Mouse (Mus musculus) layer of hippocampus, adult 8-10 months (tissue): Measurements from ENCODE around the gene Gm6525. TPM values are rescaled to one million over a fixed set of nuclear protein-coding genes. Genes with fewer than 3 reads are reported as not detected.

Source experiments
- DNase-seq, 2 experiments: peaks; one replicate each; pipeline ENCODE4 v3.0.0; 2022; ENCODE audit warnings: low spot score in 2 of 2
- total RNA-seq, 4 experiments: library from RNA; stranded (reverse); gene quantifications; 2 replicates each; pipeline ENCODE4 v1.2.4; 2022

Gene Gm6525
- total RNA-seq, 4 experiments from 2014 or later, result not detected

DNA sequence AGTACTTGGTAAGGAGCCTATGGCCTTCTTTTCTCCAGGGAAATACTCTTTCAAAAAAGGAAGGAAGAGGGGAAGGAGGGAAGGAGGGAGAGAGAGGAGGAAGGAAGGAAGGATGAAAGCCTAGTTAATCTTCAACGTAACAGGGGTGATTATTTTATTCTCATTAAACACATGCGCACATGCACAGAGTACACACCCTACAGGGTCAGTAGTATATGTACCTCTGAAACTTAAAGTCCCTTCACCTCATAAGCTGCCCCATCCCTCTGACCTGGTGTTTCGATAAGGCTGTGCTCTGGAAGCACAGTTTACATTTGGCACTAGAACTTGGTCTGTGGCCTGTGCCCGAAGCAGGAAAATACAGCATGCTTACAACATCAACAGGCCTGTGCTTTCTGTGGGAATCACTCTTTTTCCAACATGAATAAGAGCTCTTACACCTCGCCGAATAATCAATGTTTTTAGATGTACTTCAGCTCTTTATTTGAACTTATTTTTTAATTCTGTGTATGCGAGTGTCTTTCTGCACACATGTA, 37.5 kb downstream of the Gm6525 start:
- DNase-seq, result no peak

DNA sequence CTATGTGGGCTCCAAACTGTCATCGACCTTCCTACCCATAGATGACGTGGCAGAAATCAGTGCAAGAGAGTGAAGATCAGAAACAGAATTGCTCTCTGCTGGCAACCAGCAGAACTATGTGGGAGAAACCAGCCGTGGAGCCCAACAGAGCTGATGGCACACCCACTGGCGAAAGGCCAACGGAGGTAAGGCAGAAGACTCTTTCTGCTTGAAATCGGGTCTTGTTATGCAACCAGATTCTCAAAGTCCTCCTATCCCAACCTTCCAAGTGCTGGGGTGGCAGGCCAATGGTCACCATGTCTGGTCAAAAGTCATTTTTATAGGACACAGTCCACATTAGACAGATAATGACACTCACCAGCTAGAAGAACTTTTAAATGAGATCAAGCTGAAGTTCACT, 40.6 kb downstream of the Gm6525 start:
- DNase-seq, result no peak

DNA sequence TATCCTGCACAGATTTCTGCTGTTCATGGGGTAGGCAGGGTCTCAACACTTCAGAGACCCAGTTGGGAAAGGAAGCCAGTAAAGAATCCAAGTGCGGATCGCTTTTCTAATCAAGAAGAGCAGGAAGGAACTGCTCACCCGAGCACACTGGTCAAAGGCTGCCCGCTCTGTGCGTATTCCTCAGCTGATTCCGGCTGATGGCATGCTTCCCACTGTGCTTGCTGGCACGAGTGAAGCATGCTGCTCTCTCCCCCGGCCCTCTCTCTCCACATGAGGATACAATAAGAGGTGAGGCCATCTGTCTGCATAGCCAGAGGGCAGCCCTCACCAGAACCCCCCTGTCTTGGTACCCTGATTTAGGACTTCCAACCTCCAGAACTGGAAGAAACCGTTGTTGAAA, 41.3 kb downstream of the Gm6525 start:
- no peak for DNase-seq

- DNase-seq, result no peak
These were observed 41.9 kb downstream of the Gm6525 start for GRCm38 (mm10) chr3:84215743-84216360.

GRCm38 (mm10) chr3:84217118-84217960, 43.4 kb downstream of the Gm6525 start:
- DNase-seq, result no peak

DNA sequence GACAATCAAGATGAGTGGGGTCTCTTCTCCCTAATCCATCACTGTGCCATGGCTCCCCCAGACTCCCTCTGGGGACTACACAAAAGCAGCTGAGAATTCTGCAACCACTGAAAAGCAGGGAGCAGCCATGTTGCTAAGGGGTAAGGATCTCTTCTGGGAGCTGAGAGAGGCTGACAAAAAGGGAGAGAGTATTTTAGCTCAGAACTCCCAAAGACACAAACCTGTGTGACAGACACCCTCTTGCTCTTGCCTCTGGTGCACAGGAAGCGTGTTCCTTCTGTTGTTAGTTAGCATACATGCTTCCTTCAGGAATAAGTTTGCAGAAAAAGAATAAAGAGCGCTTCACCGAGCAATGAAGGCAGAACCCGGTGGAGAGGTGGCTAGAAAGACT, 44.1 kb downstream of the Gm6525 start:
- DNase-seq, result no peak

- DNase-seq, result no peak
These were observed 44.6 kb downstream of the Gm6525 start for GRCm38 (mm10) chr3:84218498-84218897.

- no peak for DNase-seq
These were observed 45.3 kb downstream of the Gm6525 start for GRCm38 (mm10) chr3:84219166-84219710.

- DNase-seq, result no peak
These were observed 45.9 kb downstream of the Gm6525 start for GRCm38 (mm10) chr3:84219720-84220273.

- DNase-seq, result no peak
These were observed 46.4 kb downstream of the Gm6525 start for GRCm38 (mm10) chr3:84220326-84220725.

GRCm38 (mm10) chr3:84220748-84221147, 46.8 kb downstream of the Gm6525 start:
- DNase-seq, result peak; percentile 66 to 79

Other genes starting within 250 kb of the Gm6525 start
- 10 to 100 TPM; 22.9 to 42.8 (median 31.5) TPM for gene Tmem131l, start 133.9 kb upstream of the Gm6525 start, total RNA-seq
- 1 to 10 TPM; 1.4 to 2.2 (median 1.9) TPM for gene Mnd1, start 18.3 kb upstream of the Gm6525 start, total RNA-seq
- gene Trim2, start 132.8 kb downstream of the Gm6525 start, total RNA-seq, result 100 to 1,000 TPM; 369 to 408 (median 383) TPM